Mouse (Mus musculus) liver, embryonic 15.5 days (tissue): ENCODE measurements at regions not wholly inside any gene's neighbourhood (a gene's known extent, or its start where the extent isn't known, plus 50 kb on each side); places are given as distances from the start of the nearest gene placed in this dataset.

Source experiments
- ATAC-seq: fragments of 200-750 bp; cut with Nextera tagmentation; 2 replicates; pipeline ENCODE4 v1.8.0; 2017; ENCODE audit warnings: moderate number of reproducible peaks, mild to moderate bottlenecking, moderate library complexity; ENCODE audit not compliant: insufficient read depth
- H3K27ac ChIP-seq: fragments of 300-500 bp; sonication (generic); replicated peaks from 2 replicates; pipeline ENCODE4 v1.5.1; 2015; ENCODE audit warnings: mild to moderate bottlenecking, inconsistent platforms
- H3K27me3 ChIP-seq: fragments of 300-500 bp; sonication (generic); 2 replicates; pipeline ENCODE4 v1.6.1; 2015; ENCODE audit warnings: mild to moderate bottlenecking, inconsistent platforms
- H3K36me3 ChIP-seq: fragments of 300-500 bp; sonication (generic); replicated peaks from 2 replicates; pipeline ENCODE4 v1.6.1; 2015; ENCODE audit warnings: moderate library complexity, mild to moderate bottlenecking, inconsistent platforms
- H3K4me1 ChIP-seq: fragments of 300-500 bp; sonication (generic); replicated peaks from 2 replicates; pipeline ENCODE4 v1.6.1; 2015; ENCODE audit warnings: inconsistent platforms
- H3K4me2 ChIP-seq: fragments of 300-500 bp; sonication (generic); 2 replicates; pipeline ENCODE4 v1.6.1; 2015; ENCODE audit warnings: moderate library complexity, mild to moderate bottlenecking, inconsistent platforms
- H3K4me3 ChIP-seq: fragments of 300-500 bp; sonication (generic); replicated peaks from 2 replicates; pipeline ENCODE4 v1.5.1; 2015; ENCODE audit warnings: mild to moderate bottlenecking, inconsistent platforms
- H3K9ac ChIP-seq: fragments of 300-500 bp; sonication (generic); 2 replicates; pipeline ENCODE4 v1.6.1; 2015; ENCODE audit warnings: moderate library complexity, mild to moderate bottlenecking, inconsistent platforms
- H3K9me3 ChIP-seq: fragments of 300-500 bp; sonication (generic); replicated peaks from 2 replicates; pipeline ENCODE4 v1.6.1; 2016; ENCODE audit warnings: inconsistent platforms
- WGBS: fragments of 180-500 bp; shearing (Covaris S2); methylation state at CpG from one replicate; pipeline ENCODE4 v1.1.7; 2015; ENCODE audit warnings: mixed read lengths; ENCODE audit not compliant: insufficient replicate concordance; 5-methylcytosine and 5-hydroxymethylcytosine counted together

DNA sequence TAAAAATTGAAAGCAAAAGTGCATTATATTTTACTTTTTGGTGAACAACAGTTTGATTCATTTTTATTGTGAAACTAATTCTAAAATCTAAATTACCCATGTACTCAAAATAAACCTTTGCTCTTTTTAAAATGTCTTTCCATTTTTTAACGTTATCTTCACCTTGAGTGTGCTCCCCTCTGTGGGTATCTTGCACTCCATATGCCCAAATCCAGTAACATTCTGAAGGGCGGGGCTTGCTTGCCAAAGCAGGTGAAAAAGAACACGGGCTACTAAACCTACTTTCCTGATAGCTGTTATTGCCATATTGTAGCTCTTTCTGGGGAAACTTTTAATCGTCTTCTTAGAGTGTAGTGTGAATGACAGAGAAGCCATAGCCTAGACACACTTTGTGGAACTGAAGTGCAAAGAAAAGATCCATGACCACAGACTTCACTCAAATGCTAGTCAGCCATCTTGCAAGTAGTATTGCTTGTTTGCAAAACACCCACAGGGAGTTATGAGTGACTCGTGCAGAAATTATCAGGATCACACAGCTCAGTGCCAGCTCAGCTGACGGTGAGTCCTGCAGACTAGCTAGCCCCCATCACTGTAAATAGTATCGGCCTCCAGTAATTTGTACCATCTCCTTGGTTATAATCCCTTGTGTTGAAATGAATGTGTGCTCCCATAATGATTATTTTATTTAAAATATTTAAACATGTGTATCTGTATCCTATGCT lies 88.7 kb upstream of the Nek7 start:
- no peak overlapping the region for H3K27ac ChIP-seq
- WGBS, result 41% methylated on average over 7 of the region's 7 CpGs

DNA sequence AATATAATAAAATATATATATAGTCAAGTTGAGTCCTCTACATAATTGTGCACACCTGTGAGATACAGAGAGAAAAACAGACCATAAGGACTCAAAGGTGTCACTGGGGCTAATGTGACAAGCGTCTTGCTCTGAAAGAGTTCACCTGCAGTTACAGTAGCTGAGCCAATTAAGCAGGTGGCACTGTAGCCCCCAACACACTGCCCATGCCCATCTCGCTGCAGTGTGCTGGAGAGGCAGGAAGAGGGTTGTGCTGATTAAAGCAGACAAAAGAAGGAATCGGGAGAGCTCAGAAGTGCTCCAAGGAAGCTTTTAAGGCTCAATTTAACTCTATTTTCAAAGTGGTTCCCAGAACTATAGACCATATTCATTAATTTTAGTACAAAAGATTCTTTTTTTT lies 88.0 kb upstream of the Nek7 start:
- H3K9ac ChIP-seq, result no peak overlapping the region
- no peak for ATAC-seq

More for the DNA sequence above, 88.7 kb upstream of the Nek7 start:
- ATAC-seq, result peak; percentile 83
- Histone ChIP-seq H3K4me3 (no peak overlapping the region), H3K36me3 (no peaks in the 10 kb centered on the region), H3K9me3 (no peaks in the 10 kb centered on the region), H3K4me1 (no peaks in the 10 kb centered on the region), H3K27me3 (no peaks in the 10 kb centered on the region), H3K9ac (no peak overlapping the region), H3K4me2 (no peak overlapping the region)

DNA sequence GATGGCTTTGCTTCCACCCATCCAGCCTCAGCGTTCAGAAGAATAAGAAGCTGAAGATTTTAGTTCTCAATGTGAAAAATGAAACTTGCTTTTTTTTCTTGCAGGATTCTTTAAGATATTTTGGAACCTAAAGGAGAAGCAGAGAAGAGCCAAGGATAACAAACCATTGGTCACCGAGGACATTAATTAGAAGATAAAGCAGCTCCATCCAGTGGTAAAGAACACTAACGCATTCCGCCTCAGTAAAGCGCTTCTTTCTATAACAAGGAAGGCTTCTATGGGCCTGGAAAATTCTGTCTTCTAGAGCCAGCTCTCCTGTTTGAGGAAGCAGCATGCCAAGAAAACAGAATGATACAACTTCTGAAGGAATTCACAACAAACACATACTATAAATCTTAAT lies 83.3 kb upstream of the Nek7 start:
- Histone ChIP-seq H3K4me3 (no peak overlapping the region), H3K27me3 (no peaks in the 10 kb centered on the region)

More for the DNA sequence above, 88.0 kb upstream of the Nek7 start:
- Histone ChIP-seq H3K4me1 (no peaks in the 10 kb centered on the region), H3K27ac (no peak overlapping the region), H3K9me3 (no peaks in the 10 kb centered on the region), H3K4me2 (no peak overlapping the region), H3K27me3 (no peaks in the 10 kb centered on the region), H3K4me3 (no peak overlapping the region), H3K36me3 (no peaks in the 10 kb centered on the region)
- 50% methylated on average over 3 of the region's 3 CpGs for WGBS

DNA sequence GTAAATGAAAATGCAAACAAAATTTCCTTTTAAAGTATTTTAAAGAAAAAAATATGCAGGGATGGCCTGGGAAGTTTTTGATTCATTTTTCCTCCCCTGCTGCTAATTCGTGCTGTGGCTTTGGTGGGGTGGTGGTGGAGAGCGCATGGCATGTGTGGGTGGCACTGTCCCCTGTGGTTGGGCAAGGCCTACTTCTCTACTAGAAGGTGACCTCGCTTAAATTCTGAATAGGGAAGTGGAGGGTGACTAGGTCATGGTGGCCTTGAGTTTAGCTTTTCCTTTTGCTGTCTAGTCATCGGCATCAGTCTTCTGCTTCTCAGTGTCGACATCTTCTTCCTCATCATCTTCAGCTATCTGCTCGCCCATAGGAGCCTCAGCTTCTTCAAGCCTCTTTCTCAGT lies 69.3 kb upstream of the Nek7 start:
- no peaks in the 10 kb centered on the region for H3K9me3 ChIP-seq
- WGBS, result 58% methylated on average over 6 of the region's 6 CpGs
- H3K9ac ChIP-seq, result no peak overlapping the region
- no peak overlapping the region for H3K4me3 ChIP-seq
- no peaks in the 10 kb centered on the region for H3K36me3 ChIP-seq
- ATAC-seq, result no peak
- H3K4me1 ChIP-seq, result no peaks in the 10 kb centered on the region
- no peak overlapping the region for H3K4me2 ChIP-seq
- H3K27me3 ChIP-seq, result no peaks in the 10 kb centered on the region
- no peak overlapping the region for H3K27ac ChIP-seq

More for the DNA sequence above, 83.3 kb upstream of the Nek7 start:
- Histone ChIP-seq H3K36me3 (no peaks in the 10 kb centered on the region), H3K4me1 (no peaks in the 10 kb centered on the region), H3K27ac (no peak overlapping the region), H3K9me3 (no peaks in the 10 kb centered on the region), H3K9ac (no peak overlapping the region), H3K4me2 (no peak overlapping the region)
- WGBS, result 55% methylated on average over 5 of the region's 5 CpGs
- no peak for ATAC-seq

DNA sequence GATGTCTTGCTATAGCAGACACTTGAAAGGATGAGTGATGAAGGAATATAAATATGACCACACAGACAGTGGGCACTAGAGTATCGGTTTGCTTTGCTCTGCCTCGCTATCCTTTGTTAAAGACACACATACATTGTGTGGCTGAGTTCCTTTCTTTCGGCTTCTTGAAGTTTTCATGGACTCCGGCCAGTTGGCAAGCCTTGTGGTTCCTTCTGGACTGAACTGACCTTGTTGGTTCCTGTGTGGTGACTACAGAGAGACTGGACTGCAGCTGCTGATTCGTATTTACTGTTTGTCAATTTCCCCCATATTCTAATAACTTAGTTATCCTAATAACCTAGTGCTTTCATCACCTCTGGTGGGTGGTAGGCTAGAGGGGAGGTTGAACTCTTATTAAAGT lies 66.8 kb upstream of the Nek7 start:
- no peaks in the 10 kb centered on the region for H3K9me3 ChIP-seq
- no peaks in the 10 kb centered on the region for H3K4me1 ChIP-seq
- H3K9ac ChIP-seq, result no peak overlapping the region
- H3K4me2 ChIP-seq, result no peak overlapping the region
- no peak overlapping the region for H3K4me3 ChIP-seq
- WGBS, result 60% methylated on average over 5 of the region's 5 CpGs
- H3K27ac ChIP-seq, result no peak overlapping the region
- H3K27me3 ChIP-seq, result no peaks in the 10 kb centered on the region
- no peak for ATAC-seq
- H3K36me3 ChIP-seq, result no peaks in the 10 kb centered on the region

DNA sequence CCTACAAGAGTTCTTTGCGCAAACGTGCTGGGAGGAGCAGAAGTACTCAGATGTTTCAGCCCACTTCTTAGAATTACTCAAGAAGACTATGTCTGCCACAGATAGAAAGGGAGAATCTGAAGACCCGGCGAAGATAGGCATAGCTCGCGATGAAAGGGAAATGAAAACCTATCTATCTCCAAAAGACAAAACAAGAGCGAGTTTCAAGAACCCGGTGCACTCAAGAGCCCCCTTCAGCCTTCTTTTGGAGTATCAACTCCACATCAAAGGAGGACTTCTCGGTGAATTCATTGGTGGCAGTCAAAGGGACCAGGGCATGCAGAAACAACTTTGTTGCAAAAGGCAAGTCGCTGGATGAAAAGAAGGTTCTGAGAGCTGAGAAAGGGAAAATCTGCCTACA lies 63.8 kb upstream of the Nek7 start:
- ATAC-seq, result no peak
- Histone ChIP-seq H3K36me3 (no peaks in the 10 kb centered on the region), H3K4me2 (no peak overlapping the region), H3K27me3 (no peaks in the 10 kb centered on the region), H3K4me3 (no peak overlapping the region), H3K4me1 (no peaks in the 10 kb centered on the region), H3K9me3 (no peaks in the 10 kb centered on the region), H3K9ac (no peak overlapping the region), H3K27ac (no peak overlapping the region)
- 66% methylated on average over 10 of the region's 10 CpGs for WGBS

DNA sequence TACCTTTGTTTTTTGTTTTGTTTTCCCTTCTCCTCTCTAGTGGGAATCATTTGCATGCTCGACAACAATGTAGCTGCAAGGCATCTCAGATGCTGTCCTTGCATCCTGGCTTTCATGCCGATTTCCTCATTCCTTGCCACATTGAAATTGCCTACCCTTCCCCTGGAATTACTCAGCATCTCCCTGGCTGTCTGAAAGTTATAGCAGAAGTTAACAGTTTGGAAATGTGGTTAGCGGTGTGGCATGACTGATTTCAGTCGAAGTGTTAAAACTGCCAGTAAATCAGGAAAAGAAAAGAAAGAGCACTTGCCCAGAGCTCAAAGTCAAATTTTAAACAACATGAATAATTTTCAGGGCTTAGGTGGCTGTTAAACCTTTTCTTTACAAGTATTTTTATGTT lies 62.0 kb upstream of the Nek7 start:
- Histone ChIP-seq H3K27me3 (no peaks in the 10 kb centered on the region), H3K4me3 (no peak overlapping the region), H3K27ac (no peak overlapping the region), H3K4me2 (no peak overlapping the region), H3K36me3 (no peaks in the 10 kb centered on the region), H3K9ac (no peak overlapping the region), H3K9me3 (no peaks in the 10 kb centered on the region), H3K4me1 (no peaks in the 10 kb centered on the region)
- WGBS, result 45% methylated on average over 4 of the region's 4 CpGs
- no peak for ATAC-seq

DNA sequence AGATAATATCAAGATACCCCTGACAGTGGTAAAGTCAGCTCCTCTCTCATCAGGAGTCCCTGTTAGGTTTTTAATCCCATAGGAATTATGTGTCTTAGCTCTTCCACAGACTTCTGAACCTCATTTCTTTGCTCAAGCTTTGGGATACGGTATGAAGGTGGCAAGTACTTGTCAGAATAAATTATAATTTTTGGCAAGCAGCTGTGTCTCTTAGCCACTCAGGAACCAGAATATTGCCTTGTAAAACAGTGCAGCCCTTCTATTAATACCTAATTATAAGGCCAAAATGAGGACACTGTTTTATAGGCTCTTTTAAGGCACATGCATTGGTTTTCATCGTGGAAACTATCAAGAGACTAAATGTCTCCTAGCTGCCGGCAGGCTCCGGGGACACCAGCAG lies 54.3 kb upstream of the Nek7 start:
- ATAC-seq, result no peak
- Histone ChIP-seq H3K4me3 (no peak overlapping the region), H3K27ac (no peak overlapping the region), H3K27me3 (no peaks in the 10 kb centered on the region), H3K36me3 (no peaks in the 10 kb centered on the region), H3K9me3 (no peaks in the 10 kb centered on the region), H3K4me2 (no peak overlapping the region), H3K4me1 (no peaks in the 10 kb centered on the region), H3K9ac (no peak overlapping the region)
- WGBS, result 69% methylated on average over 4 of the region's 4 CpGs
